ENCODE assay signal across 8 mouse cellular contexts in genomic region chr9:57638651-57639459, GRCm38 (mm10). TPM values are rescaled to one million over a fixed set of nuclear protein-coding genes. Genes with fewer than 3 reads are reported as not detected.
DNase-seq lines count a peak whose midpoint lies in the region; ATAC-seq and TF ChIP-seq lines count a peak whose summit lies in the region.

No protein-coding gene starts in this region.

- no peak for TF ChIP-seq CTCF in thymus, adult 2 months (IDR thresholded peaks at IDR 0.05; ENCODE audit: borderline replicate concordance, control insufficient read depth, extremely low read depth, insufficient read depth, low read length, poor library complexity)
- TF ChIP-seq CTCF in stomach, postnatal 0 days (IDR thresholded peaks at IDR 0.05; ENCODE audit: low read depth): no peak

- H3K4me3 ChIP-seq in thymus, adult 2 months (ENCODE audit: control insufficient read depth, insufficient read depth, low read length): no peak overlapping the region
- H3K4me3 ChIP-seq in heart, embryonic 16.5 days (ENCODE audit: low read length): peak overlapping the region; percentile 17
- no peak overlapping the region for H3K4me3 ChIP-seq in stomach, postnatal 0 days (ENCODE audit: low read depth, low read length)

- peak overlapping the region; percentile 90 for H3K27ac ChIP-seq in thymus, adult 2 months (ENCODE audit: control insufficient read depth, insufficient read depth, low read length)
- peak overlapping the region; percentile 94 for H3K27ac ChIP-seq in heart, embryonic 16.5 days (ENCODE audit: low read length)
- peak overlapping the region; percentile 90 for H3K27ac ChIP-seq in stomach, postnatal 0 days (replicated peaks)

- no peak for TF ChIP-seq EP300 in stomach, postnatal 0 days (optimal IDR thresholded peaks at IDR 0.05)

- 2% methylated on average over 8 of the region's 8 CpGs for WGBS in thymus, adult 2 months
- 34% methylated on average over 8 of the region's 8 CpGs for WGBS in heart, embryonic 16.5 days
- WGBS in stomach, postnatal 0 days: 19% methylated on average over 8 of the region's 8 CpGs

- no peaks in the 10 kb centered on the region; the same call in 1 of the 2 replicates for H3K36me3 ChIP-seq in thymus, adult 2 months (ENCODE audit: control insufficient read depth, insufficient read depth, low read length)
- H3K36me3 ChIP-seq in heart, embryonic 16.5 days (ENCODE audit: control insufficient read depth, insufficient read depth): no peaks in the 10 kb centered on the region; the same call in 1 of the 2 replicates
- no peaks in the 10 kb centered on the region; the same call in 1 of the 2 replicates for H3K36me3 ChIP-seq in stomach, postnatal 0 days (ENCODE audit: control insufficient read depth, insufficient read depth, low read length)

- H3K4me1 ChIP-seq in thymus, adult 2 months (replicated peaks; ENCODE audit: control insufficient read depth, insufficient read depth, low read length): peaks cover 80% of the 10 kb centered on the region
- peaks cover 69% of the 10 kb centered on the region for H3K4me1 ChIP-seq in heart, embryonic 16.5 days (ENCODE audit: control insufficient read depth, insufficient read depth, low read length)
- H3K4me1 ChIP-seq in stomach, postnatal 0 days (replicated peaks; ENCODE audit: control insufficient read depth, insufficient read depth): peaks cover 36% of the 10 kb centered on the region

- peak; percentile 30 for ATAC-seq in heart, embryonic 16.5 days (replicated peaks; ENCODE audit: extremely low read depth, insufficient read depth, low FRiP score)
- ATAC-seq in megakaryocyte, adult 5-6 weeks (ENCODE audit: poor library complexity, severe bottlenecking): peak; percentile 26
- ATAC-seq in stomach, postnatal 0 days (ENCODE audit: low FRiP score, low TSS enrichment): peak; percentile 90
- ATAC-seq in frontal cortex, adult (ENCODE audit: low TSS enrichment): no peak

- peak; percentile 46 for DNase-seq in thymus, adult 2 months
- no peak for DNase-seq in thymus, postnatal 10 days (ENCODE audit: low spot score in 2 of 2)
- DNase-seq in kidney, postnatal 36 days: peak; percentile 90 to 91
- peak; percentile 95 for DNase-seq in stomach, postnatal 0 days (ENCODE audit: low spot score)
- DNase-seq in cerebellum, adult 8-10 months: no peak

- H3K4me2 ChIP-seq in heart, embryonic 16.5 days (ENCODE audit: low read depth, low read length): peak overlapping the region; percentile 54
- H3K4me2 ChIP-seq in stomach, postnatal 0 days (replicated peaks; ENCODE audit: low read depth): peak overlapping the region; percentile 39

- peak overlapping the region; percentile 66 for H3K9ac ChIP-seq in heart, embryonic 16.5 days (ENCODE audit: low read length)
- peak overlapping the region; percentile 47 for H3K9ac ChIP-seq in stomach, postnatal 0 days (ENCODE audit: low read length)

- no peaks in the 10 kb centered on the region for H3K9me3 ChIP-seq in heart, embryonic 16.5 days (replicated peaks; ENCODE audit: control insufficient read depth, low read length)
- H3K9me3 ChIP-seq in stomach, postnatal 0 days (ENCODE audit: control insufficient read depth, low read length): no peaks in the 10 kb centered on the region

- H3K27me3 ChIP-seq in thymus, adult 2 months (ENCODE audit: control insufficient read depth, insufficient read depth, low read length): no peaks in the 10 kb centered on the region
- H3K27me3 ChIP-seq in heart, embryonic 16.5 days (ENCODE audit: control insufficient read depth, insufficient read depth, low read length): no peaks in the 10 kb centered on the region
- no peaks in the 10 kb centered on the region for H3K27me3 ChIP-seq in stomach, postnatal 0 days (ENCODE audit: control insufficient read depth, insufficient read depth, low read length)

- TF ChIP-seq POLR2A in thymus, adult 2 months (IDR thresholded peaks at IDR 0.05; ENCODE audit: control insufficient read depth, extremely low read depth, insufficient read depth, low read length, poor library complexity): no peak

RNA-seq across cellular contexts. Expression of gene Csk, which starts 14.6 kb away (rescaled TPM):
- 245 and 301 TPM in 2 replicates for polyA plus RNA-seq in thymus, adult 2 months (2012; rRNA removed)
- polyA plus RNA-seq in heart, embryonic 16.5 days (2015; fragmentation: Nextera tagmentation; extraction: Ambion mirVana): 20.4 and 29.9 TPM in 2 replicates
- total RNA-seq in megakaryocyte, adult 5-6 weeks (2015): 88.6 and 96.7 TPM in 2 replicates
- 230 and 282 TPM in 2 replicates for total RNA-seq in megakaryocyte, adult 5-6 weeks (2017)
- 20.7 and 23.9 TPM in 2 replicates for polyA plus RNA-seq in stomach, postnatal 0 days (2015; fragmentation: Nextera tagmentation; extraction: Ambion mirVana)

RNA-seq across cellular contexts. Expression of gene Lman1l, which starts 18.3 kb away (rescaled TPM):
- 0.20 and 0.26 TPM in 2 replicates for polyA plus RNA-seq in thymus, adult 2 months (2012; rRNA removed)
- 0.11 TPM in 1 of 2 replicates, not detected in the other for polyA plus RNA-seq in heart, embryonic 16.5 days (2015; fragmentation: Nextera tagmentation; extraction: Ambion mirVana)
- total RNA-seq in megakaryocyte, adult 5-6 weeks (2015): not detected in 2 replicates
- not detected in 2 replicates for total RNA-seq in megakaryocyte, adult 5-6 weeks (2017)
- polyA plus RNA-seq in stomach, postnatal 0 days (2015; fragmentation: Nextera tagmentation; extraction: Ambion mirVana): not detected in 2 replicates

RNA-seq across cellular contexts. Expression of gene Cplx3, which starts 32.8 kb away (rescaled TPM):
- polyA plus RNA-seq in thymus, adult 2 months (2012; rRNA removed): 0.04 and 0.34 TPM in 2 replicates
- polyA plus RNA-seq in heart, embryonic 16.5 days (2015; fragmentation: Nextera tagmentation; extraction: Ambion mirVana): not detected in 2 replicates
- total RNA-seq in megakaryocyte, adult 5-6 weeks (2015): not detected in 2 replicates
- not detected in 2 replicates for total RNA-seq in megakaryocyte, adult 5-6 weeks (2017)
- polyA plus RNA-seq in stomach, postnatal 0 days (2015; fragmentation: Nextera tagmentation; extraction: Ambion mirVana): not detected in 2 replicates

RNA-seq across cellular contexts. Expression of gene Cyp1a2, which starts 44.6 kb away (rescaled TPM):
- 1.1 and 2.5 TPM in 2 replicates for polyA plus RNA-seq in thymus, adult 2 months (2012; rRNA removed)
- 0.07 TPM in 1 of 2 replicates, not detected in the other for polyA plus RNA-seq in heart, embryonic 16.5 days (2015; fragmentation: Nextera tagmentation; extraction: Ambion mirVana)
- not detected in 2 replicates for total RNA-seq in megakaryocyte, adult 5-6 weeks (2015)
- total RNA-seq in megakaryocyte, adult 5-6 weeks (2017): not detected in 2 replicates
- polyA plus RNA-seq in stomach, postnatal 0 days (2015; fragmentation: Nextera tagmentation; extraction: Ambion mirVana): not detected in 2 replicates

RNA-seq across cellular contexts. Expression of gene Cyp1a1, which starts 48.9 kb away (rescaled TPM):
- 0.15 and 0.24 TPM in 2 replicates for polyA plus RNA-seq in thymus, adult 2 months (2012; rRNA removed)
- not detected in 2 replicates for polyA plus RNA-seq in heart, embryonic 16.5 days (2015; fragmentation: Nextera tagmentation; extraction: Ambion mirVana)
- not detected in 2 replicates for total RNA-seq in megakaryocyte, adult 5-6 weeks (2015)
- not detected in 2 replicates for total RNA-seq in megakaryocyte, adult 5-6 weeks (2017)
- polyA plus RNA-seq in stomach, postnatal 0 days (2015; fragmentation: Nextera tagmentation; extraction: Ambion mirVana): 0.07 and 0.11 TPM in 2 replicates

Comparison
In these comparisons a context has a peak if more than half of its experiments do, and no peak if none do; other contexts are left out.
1. DNase-seq: peak in thymus, adult 2 months (single experiment), kidney, postnatal 36 days (2 of 2) and stomach, postnatal 0 days (single experiment); none in thymus, postnatal 10 days (0 of 2) and cerebellum, adult 8-10 months (single experiment).
2. Peak in every context shown above with its lines, with median percentiles within 50 percentile points of each other: H3K27ac ChIP-seq.